Mouse (Mus musculus) intestine, embryonic 16.5 days (tissue): Measurements from ENCODE around the gene Slc23a2. TPM values are rescaled to one million over a fixed set of nuclear protein-coding genes. Genes with fewer than 3 reads are reported as not detected.

Experiments
- ATAC-seq: fragments of 200-750 bp; cut with Nextera tagmentation; 2 replicates; pipeline ENCODE4 v1.8.0; 2017; ENCODE audit warnings: moderate TSS enrichment, moderate library complexity
- H3K27ac ChIP-seq: fragments of 300-500 bp; sonication (generic); 2 replicates; pipeline ENCODE4 v1.5.1; 2014; ENCODE audit warnings: mild to moderate bottlenecking, low read length
- H3K27me3 ChIP-seq: fragments of 300-500 bp; sonication (generic); replicated peaks from 2 replicates; pipeline ENCODE4 v1.6.1; 2014; ENCODE audit warnings: low read length, control low read depth, mixed read lengths; ENCODE audit not compliant: control insufficient read depth, insufficient read depth
- H3K36me3 ChIP-seq: fragments of 300-500 bp; sonication (generic); 2 replicates; pipeline ENCODE4 v1.6.1; 2014; ENCODE audit warnings: low read length, control low read depth; ENCODE audit not compliant: control insufficient read depth, insufficient read depth
- H3K4me1 ChIP-seq: fragments of 300-500 bp; sonication (generic); 2 replicates; pipeline ENCODE4 v1.6.1; 2014; ENCODE audit warnings: low read length, control low read depth, mixed read lengths; ENCODE audit not compliant: control insufficient read depth, insufficient read depth
- H3K4me2 ChIP-seq: fragments of 300-500 bp; sonication (generic); 2 replicates; pipeline ENCODE4 v1.6.1; 2014; ENCODE audit warnings: low read depth, low read length, control low read depth
- H3K4me3 ChIP-seq: fragments of 300-500 bp; sonication (generic); 2 replicates; pipeline ENCODE4 v1.5.1; 2014; ENCODE audit warnings: mild to moderate bottlenecking, low read length
- H3K9ac ChIP-seq: fragments of 300-500 bp; sonication (generic); 2 replicates; pipeline ENCODE4 v1.6.1; 2014; ENCODE audit warnings: low read depth, low read length
- H3K9me3 ChIP-seq: fragments of 300-500 bp; sonication (generic); 2 replicates; pipeline ENCODE4 v1.6.1; 2016; ENCODE audit warnings: low read length, control low read depth; ENCODE audit not compliant: control insufficient read depth
- WGBS: fragments of 180-500 bp; shearing (Covaris S2); extraction: QIAGEN DNeasy Blood & Tissue Kit; methylation state at CpG from one replicate; pipeline ENCODE4 v1.1.7; 2014; 5-methylcytosine and 5-hydroxymethylcytosine counted together
- polyA plus RNA-seq: library from polyadenylated mRNA; unstranded; fragments of >200 nt; fragmentation: Nextera tagmentation; extraction: Ambion mirVana; gene quantifications from 2 replicates; pipeline ENCODE4 v1.2.1, GENCODE M21; 2015

Gene Slc23a2
- polyA plus RNA-seq, 1 experiment from 2014 or later, result 13.5 TPM

DNA sequence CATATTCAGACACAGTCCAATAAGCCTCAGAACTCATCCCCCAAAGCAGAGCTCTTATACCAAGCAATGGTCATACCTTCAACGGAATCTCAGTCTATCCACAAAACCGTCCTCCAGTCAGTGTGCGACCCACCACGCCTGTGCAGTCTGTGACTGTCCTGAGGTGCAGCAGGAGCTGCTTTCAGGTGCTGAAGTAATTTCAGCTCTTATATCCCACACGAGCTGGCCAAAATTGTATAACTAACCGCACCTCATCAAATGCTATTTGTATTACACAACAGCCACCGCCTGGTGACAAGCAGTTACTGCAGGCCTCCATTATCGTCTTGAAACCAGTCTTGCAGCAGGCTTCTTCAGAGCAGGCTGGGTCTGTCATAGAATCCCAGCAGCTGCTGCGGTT lies 33.6 kb downstream of the Slc23a2 start:
- Histone ChIP-seq H3K27me3 (no peaks in the 10 kb centered on the region), H3K4me2 (no peak overlapping the region), H3K36me3 (0 out of 2 replicates have a peak, but pooled peaks cover 4% of the 10 kb centered on the region), H3K9me3 (no peaks in the 10 kb centered on the region), H3K9ac (no peak overlapping the region), H3K4me1 (0 out of 2 replicates have a peak, but pooled peaks cover 9% of the 10 kb centered on the region), H3K27ac (no peak overlapping the region), H3K4me3 (no peak overlapping the region)
- 48% methylated on average over 9 of the region's 9 CpGs for WGBS
- ATAC-seq, result peak; percentile 37; the same call in 1 of the 2 replicates

DNA sequence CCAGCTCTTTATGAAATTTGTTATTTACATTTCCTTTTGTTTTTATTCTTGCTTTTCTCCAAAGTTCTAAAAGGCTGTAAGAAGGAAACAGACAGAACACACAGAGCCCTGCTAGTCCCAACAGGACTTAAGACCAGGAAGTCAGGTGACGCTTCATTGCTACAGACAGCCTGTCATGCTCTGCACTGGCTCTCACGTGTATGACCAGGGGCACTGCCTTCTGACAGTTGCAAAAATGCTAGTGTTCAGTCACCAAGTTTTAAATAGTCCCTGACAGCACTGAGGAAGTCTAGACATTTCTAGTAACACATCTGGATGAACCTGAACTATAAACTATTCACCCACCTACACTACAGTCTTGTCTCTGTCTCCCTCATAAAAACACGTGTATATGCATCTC lies 34.2 kb downstream of the Slc23a2 start:
- Histone ChIP-seq H3K27ac (no peak overlapping the region), H3K4me2 (no peak overlapping the region), H3K36me3 (0 out of 2 replicates have a peak, but pooled peaks cover 4% of the 10 kb centered on the region), H3K27me3 (no peaks in the 10 kb centered on the region), H3K4me1 (0 out of 2 replicates have a peak, but pooled peaks cover 9% of the 10 kb centered on the region), H3K9ac (no peak overlapping the region), H3K4me3 (no peak overlapping the region), H3K9me3 (no peaks in the 10 kb centered on the region)
- 43% methylated on average over 3 of the region's 3 CpGs for WGBS
- ATAC-seq, result peak; percentile 80

DNA sequence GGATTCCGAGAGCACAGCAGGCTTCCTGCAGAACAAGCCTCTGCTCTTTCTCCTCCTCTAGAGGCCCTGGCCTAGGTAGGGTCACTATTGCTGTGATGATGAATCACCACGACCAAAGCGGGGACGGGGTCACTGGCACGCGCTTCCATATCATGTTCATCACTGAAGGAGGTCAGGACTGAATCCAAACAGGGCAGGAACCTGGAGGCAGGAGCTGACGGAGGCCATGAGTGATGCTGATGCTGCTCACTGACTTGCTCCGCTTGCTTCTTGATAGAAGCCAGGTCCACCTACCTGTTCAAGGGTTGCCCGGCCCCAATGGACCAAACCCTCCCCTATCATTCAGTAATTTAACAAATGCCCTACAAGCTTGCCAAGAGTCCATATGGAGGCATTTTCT lies 35.9 kb downstream of the Slc23a2 start:
- Histone ChIP-seq H3K4me3 (no peak overlapping the region), H3K36me3 (0 out of 2 replicates have a peak, but pooled peaks cover 4% of the 10 kb centered on the region), H3K4me2 (no peak overlapping the region), H3K9me3 (no peaks in the 10 kb centered on the region), H3K27ac (no peak overlapping the region), H3K9ac (no peak overlapping the region), H3K4me1 (0 out of 2 replicates have a peak, but pooled peaks cover 2% of the 10 kb centered on the region), H3K27me3 (no peaks in the 10 kb centered on the region)
- no peak for ATAC-seq
- WGBS, result 89% methylated on average over 9 of the region's 9 CpGs

DNA sequence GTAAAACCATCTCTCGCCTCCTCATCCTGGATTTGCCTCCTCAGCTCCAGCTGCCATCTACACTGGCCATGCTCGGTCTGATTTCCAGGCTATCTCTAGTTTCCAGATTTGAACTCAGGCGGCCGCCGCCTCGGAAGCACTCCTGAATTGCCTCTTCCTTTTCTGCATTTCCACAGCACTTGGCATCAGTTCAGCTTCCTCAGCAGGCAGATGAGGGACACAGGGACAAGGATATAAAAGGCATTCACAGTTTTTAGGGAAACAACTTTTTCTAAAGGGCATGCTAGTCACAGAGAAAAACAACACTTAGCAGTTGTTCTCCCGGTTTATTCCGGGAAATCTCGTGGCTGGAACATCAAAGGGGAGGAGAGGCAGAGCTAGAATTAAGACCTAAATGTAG lies 37.3 kb downstream of the Slc23a2 start:
- ATAC-seq, result no peak
- Histone ChIP-seq H3K4me1 (0 out of 2 replicates have a peak, but pooled peaks cover 2% of the 10 kb centered on the region), H3K27me3 (no peaks in the 10 kb centered on the region), H3K27ac (no peak overlapping the region), H3K9me3 (no peaks in the 10 kb centered on the region), H3K4me2 (no peak overlapping the region), H3K9ac (no peak overlapping the region), H3K36me3 (0 out of 2 replicates have a peak, but pooled peaks cover 4% of the 10 kb centered on the region), H3K4me3 (no peak overlapping the region)
- 69% methylated on average over 9 of the region's 9 CpGs for WGBS

DNA sequence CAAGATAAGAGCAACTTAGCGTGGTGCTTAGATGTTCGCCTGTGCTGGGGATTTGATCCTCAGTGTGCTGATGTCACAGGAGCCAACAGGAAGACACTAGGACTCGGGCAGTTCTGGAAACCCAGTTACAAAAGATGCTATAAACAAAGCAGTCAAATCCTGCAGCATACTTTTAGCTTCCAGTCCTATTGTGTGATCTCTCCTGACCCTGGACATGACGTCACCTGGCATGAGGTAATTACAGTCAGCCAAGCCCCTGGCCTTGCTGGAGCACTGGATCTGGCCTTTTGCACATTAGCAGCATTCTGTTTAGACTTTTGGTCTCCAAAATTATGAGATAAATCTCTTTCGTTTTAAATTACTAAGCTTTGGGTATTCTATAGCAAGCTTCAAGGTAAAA lies 38.8 kb downstream of the Slc23a2 start:
- H3K4me2 ChIP-seq, result no peak overlapping the region
- 0 out of 2 replicates have a peak, but pooled peaks cover 4% of the 10 kb centered on the region for H3K36me3 ChIP-seq
- no peaks in the 10 kb centered on the region for H3K27me3 ChIP-seq
- H3K4me1 ChIP-seq, result 0 out of 2 replicates have a peak, but pooled peaks cover 2% of the 10 kb centered on the region
- H3K27ac ChIP-seq, result 0 out of 2 replicates have a peak overlapping the region, but pooled peaks have one; percentile 5
- 56% methylated on average over 5 of the region's 5 CpGs for WGBS
- H3K9ac ChIP-seq, result no peak overlapping the region
- no peak for ATAC-seq
- H3K4me3 ChIP-seq, result no peak overlapping the region
- H3K9me3 ChIP-seq, result no peaks in the 10 kb centered on the region

GRCm38 (mm10) chr2:132103265-132103664 lies 41.6 kb downstream of the Slc23a2 start:
- Histone ChIP-seq H3K9ac (no peak overlapping the region), H3K4me3 (no peak overlapping the region), H3K27me3 (no peaks in the 10 kb centered on the region), H3K36me3 (no peaks in the 10 kb centered on the region), H3K27ac (no peak overlapping the region), H3K4me2 (no peak overlapping the region), H3K9me3 (no peaks in the 10 kb centered on the region), H3K4me1 (0 out of 2 replicates have a peak, but pooled peaks cover 2% of the 10 kb centered on the region)
- WGBS, result 17% methylated on average over 8 of the region's 8 CpGs
- ATAC-seq, result peak; percentile 60; the same call in 1 of the 2 replicates

- 0 out of 2 replicates have a peak, but pooled peaks cover 2% of the 10 kb centered on the region for H3K4me1 ChIP-seq
- no peaks in the 10 kb centered on the region for H3K27me3 ChIP-seq
- H3K9me3 ChIP-seq, result no peaks in the 10 kb centered on the region
- ATAC-seq, result no peak
- WGBS, result 77% methylated on average over 10 of the region's 10 CpGs
- no peak overlapping the region for H3K9ac ChIP-seq
- H3K36me3 ChIP-seq, result no peaks in the 10 kb centered on the region
- no peak overlapping the region for H3K4me3 ChIP-seq
- no peak overlapping the region for H3K4me2 ChIP-seq
- H3K27ac ChIP-seq, result no peak overlapping the region
Measured at GRCm38 (mm10) chr2:132102505-132103130, 42.3 kb downstream of the Slc23a2 start.

- Histone ChIP-seq H3K9ac (no peak overlapping the region), H3K4me3 (no peak overlapping the region), H3K27ac (no peak overlapping the region), H3K4me1 (0 out of 2 replicates have a peak, but pooled peaks cover 2% of the 10 kb centered on the region), H3K36me3 (no peaks in the 10 kb centered on the region), H3K4me2 (no peak overlapping the region), H3K27me3 (no peaks in the 10 kb centered on the region), H3K9me3 (no peaks in the 10 kb centered on the region)
- no peak for ATAC-seq
- 79% methylated on average over 9 of the region's 9 CpGs for WGBS
Measured at GRCm38 (mm10) chr2:132098942-132099672, 45.8 kb downstream of the Slc23a2 start.

- Histone ChIP-seq H3K4me3 (no peak overlapping the region), H3K4me1 (0 out of 2 replicates have a peak, but pooled peaks cover 4% of the 10 kb centered on the region), H3K9ac (no peak overlapping the region), H3K27me3 (no peaks in the 10 kb centered on the region), H3K27ac (no peak overlapping the region), H3K4me2 (no peak overlapping the region), H3K36me3 (no peaks in the 10 kb centered on the region), H3K9me3 (no peaks in the 10 kb centered on the region)
- WGBS, result 91% methylated on average over 4 of the region's 4 CpGs
- ATAC-seq, result no peak
Measured at GRCm38 (mm10) chr2:132098365-132098764, 46.5 kb downstream of the Slc23a2 start.
